Mouse (Mus musculus): ENCODE data around the gene Adcy5.

The Adcy5 gene

DNA sequence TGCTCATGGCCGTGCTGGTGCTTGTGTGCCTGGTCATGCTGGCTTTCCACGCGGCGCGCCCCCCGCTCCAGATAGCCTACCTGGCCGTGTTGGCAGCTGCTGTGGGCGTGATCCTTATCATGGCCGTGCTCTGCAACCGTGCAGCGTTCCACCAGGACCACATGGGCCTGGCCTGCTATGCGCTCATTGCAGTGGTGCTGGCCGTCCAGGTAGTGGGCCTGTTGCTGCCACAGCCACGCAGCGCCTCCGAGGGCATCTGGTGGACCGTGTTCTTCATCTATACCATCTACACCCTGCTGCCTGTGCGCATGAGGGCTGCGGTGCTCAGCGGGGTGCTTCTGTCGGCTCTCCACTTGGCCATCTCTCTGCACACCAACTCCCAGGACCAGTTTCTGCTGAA is 2.2 kb downstream of the Adcy5 start:
- DNase-seq, result no peak

DNA sequence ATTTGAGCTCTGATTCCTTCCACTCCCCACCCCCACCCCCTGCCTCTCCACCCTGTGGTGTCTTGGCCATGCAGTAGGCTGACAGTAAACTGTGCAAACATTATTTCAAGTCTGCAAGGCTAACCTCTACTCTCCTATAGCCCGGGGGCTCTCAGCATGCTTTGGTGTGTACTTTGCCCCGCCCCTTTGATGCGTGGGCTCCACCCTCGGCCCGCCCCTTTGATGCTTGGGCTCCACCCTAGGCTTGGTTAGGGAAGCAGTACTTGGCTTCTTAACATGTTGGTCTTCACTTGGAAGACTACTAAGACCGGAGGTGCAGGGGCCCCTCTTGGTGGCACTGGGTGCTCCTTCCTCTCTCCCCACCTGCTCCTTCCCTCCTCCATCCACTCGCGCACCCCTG is 4.9 kb downstream of the Adcy5 start:
- no peak for DNase-seq

DNA sequence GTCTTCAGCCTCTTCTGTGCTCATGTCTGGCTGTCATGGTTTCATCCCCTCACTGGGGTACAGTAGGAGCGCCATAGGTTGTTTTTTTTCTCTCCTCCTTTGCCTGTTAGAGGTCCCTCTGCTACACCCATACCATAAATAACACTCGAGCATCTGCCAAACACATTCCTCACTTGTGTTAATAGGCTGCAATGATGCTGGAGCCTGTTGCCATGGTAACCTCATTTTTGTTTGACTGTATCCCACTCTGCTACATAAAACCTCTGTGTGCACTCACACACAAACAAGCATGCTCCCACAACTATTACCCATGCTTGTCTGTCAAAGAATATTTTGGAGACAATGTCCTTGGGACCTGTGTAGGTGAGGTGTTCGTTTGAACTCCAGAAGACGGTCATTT is 5.3 kb downstream of the Adcy5 start:
- DNase-seq, result no peak

DNA sequence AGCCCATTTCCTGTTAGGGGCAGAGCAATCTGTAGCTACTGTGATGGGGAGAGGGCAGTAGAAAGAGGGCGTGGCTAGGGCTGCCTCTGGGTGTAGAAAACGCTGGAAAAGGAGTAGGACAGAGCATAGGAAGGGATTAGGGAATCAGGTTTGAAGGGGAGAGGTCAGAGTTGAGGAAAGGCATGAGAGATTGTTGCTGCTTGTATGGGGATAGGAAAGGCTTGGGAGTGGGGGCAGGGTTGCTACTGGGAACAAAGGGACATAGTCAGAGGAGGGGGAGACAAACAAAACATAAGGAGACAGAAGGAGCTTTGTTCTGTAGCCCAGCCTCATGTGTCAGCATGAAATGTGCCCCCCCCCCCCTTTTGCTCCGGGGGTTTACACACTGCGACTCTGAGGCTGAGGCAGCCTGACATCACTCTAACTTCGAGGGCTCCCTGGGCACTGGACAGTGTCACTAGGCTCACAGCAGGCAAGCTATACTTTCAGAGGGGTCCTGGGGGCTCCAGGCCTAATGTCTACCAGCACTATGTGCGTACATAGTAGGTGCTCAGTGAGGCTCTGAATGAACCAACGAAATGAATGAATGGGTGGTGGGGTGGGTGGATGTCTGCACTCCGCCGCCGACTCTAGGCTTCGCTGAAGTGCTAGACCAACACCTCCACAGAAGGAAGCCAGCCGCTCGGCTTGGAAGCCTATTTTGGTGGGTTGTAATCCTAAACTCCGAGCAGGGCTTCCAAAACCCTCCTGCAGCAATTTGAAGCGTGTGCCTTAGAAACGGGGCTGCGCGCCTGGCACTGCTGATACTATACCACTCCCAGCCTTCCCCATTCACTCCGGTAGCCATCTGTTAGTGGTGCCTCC is 9.9 kb downstream of the Adcy5 start:
- no peak for DNase-seq

DNA sequence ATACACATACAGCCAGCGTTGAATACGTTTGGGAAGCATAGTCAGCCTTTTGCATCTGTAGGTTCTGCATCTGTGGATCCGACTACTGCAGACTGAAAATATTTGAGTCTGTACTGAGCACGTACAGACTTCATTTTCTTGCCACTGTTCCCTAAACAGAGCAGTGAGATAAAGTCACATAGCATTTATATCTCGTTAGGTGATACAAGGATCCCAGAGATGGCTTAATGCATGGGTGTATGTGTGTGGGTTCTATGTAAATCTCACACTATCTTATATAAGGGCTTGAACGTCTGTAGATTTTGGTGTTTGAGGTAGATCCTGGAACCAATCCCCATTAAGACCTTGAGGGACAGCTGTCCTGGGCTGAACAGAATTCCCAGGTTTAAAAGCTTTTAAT is 10.7 kb downstream of the Adcy5 start:
- no peak for DNase-seq

DNA sequence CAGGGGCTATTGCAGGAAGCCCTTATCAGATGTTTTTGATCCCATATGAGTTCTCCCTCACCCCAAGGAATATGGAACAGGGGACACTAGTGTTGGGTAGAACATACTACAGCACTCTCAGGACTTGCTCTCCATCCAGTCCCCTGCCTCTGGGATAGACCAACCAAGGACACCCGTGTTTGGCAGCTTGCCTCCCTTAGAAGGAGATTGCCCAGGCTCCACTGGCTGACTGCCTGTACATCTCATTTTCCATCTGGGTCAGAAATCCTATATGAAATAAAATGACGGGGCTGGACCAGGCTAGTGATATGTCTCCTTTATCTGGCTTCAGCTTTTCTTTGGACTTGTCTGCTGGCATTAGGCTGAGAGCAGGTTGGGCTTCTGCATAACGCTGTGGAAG is 11.1 kb downstream of the Adcy5 start:
- no peak for DNase-seq

DNA sequence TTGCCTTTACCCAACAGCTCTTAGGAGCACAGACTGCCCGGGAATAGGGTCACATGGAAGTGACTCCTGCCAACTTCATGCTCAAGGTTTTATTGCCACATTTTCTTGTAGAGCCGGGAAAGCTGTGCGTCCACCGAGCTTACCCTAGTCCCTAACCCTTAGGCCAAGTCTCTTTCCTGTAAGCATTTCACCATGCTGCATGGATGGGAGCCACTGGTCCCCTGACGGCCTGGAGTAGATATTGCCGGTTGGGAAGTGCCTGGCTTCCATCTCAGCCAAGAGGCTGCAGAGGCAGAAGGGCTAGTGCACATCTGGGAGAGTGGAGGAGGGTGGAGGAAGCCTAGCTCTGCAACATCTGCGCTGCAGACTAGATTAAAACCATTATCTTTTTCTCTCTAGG is 14.8 kb downstream of the Adcy5 start:
- peak; percentile 14 for DNase-seq

DNA sequence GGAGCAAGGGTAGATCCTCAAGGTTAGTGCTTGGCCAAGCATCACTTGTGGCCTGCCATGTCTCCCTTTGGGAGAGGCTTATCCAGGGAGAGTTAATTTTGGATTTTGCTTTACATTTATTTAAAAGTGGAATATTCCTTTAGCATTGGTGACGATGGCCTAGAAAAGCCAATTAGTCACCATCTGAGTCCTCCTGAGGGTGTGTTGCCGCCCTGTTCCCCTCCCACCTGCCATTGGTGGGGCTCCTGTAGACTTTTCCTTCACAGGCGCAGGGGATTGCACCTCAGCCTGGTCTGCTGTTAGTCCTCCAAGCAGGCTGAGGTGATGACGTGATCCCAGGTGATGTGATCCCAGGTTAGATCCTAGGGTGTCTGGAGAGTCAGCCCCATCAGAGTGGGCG is 17.5 kb downstream of the Adcy5 start:
- DNase-seq, result no peak

DNA sequence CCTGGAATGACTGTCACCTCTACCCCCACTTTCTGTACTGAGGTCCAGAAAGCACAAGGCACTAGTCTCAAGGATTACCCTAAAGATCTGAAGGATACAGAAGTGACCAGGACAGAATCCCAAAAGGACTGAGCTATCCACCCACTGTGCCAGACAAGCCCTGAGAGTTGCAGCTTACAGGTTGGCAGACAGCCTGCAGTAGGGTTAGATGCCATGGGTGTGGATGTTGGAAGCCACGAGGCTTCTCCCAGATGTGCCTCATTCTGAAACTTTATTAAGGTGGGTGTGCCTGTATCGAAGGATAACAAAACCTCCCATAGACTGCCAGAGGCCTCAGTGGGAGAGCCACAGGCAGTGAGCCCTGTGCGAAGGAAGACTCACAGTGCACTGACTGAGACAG is 23.8 kb downstream of the Adcy5 start:
- DNase-seq, result no peak

DNA sequence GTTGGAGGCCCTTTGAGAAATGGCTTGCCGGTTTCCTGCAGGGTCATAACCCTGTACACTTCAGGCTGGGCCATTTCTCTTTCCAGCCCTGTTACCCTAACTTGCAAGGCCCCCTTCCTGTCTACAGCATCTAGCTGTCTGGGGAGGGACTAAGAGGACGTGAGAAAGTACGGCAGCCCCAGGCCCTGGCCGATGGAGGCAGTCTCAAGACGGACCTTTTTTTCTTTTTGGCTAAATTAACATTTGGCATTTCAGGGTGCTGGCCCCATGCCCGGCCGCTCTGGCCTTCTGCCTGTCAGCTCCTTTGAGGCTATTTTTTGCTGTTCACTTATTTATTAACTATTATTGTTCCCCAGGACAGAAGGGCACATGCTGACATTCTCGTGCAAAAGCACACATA is 24.4 kb downstream of the Adcy5 start:
- DNase-seq, result peak; percentile 71

DNA sequence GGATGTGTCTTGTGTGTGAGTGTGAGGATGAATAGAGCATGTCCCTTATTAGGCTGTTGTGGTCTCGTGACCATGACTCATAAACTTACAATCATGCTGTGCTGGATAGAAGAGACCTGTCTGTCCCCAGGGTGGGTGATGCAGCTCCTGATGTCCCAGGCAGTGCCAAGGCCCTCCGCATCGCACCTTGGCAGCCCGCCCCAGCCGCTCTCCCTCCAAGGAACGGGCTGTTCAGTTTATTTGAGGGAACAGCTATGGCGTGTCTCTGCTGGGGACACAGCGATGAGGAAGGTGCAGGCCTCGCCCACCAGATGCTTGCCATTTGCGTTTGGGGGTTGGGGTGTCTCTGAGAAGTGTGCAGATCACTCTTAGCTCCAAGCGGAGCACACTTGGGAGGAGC is 28.5 kb downstream of the Adcy5 start:
- no peak for DNase-seq

DNA sequence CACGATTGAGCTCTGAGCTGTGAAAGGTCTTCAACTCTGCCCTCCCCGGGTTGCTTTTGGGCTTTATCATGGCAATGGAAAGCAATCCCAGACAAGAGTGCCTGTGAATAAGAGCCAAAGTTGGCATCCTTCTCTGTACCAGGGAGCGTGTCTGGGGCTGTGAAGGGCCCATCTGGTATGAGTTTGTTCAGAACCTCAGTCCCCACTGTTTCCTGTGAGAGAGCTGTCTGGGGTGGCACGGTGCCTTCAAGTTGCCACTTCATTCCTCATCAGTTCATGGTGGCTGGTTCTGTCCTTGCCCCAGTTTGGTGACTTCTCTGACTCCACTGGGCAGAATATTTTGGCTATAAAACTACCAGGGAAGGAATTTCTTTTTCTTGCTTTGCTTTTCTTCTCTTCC is 33.4 kb downstream of the Adcy5 start:
- no peak for DNase-seq

DNA sequence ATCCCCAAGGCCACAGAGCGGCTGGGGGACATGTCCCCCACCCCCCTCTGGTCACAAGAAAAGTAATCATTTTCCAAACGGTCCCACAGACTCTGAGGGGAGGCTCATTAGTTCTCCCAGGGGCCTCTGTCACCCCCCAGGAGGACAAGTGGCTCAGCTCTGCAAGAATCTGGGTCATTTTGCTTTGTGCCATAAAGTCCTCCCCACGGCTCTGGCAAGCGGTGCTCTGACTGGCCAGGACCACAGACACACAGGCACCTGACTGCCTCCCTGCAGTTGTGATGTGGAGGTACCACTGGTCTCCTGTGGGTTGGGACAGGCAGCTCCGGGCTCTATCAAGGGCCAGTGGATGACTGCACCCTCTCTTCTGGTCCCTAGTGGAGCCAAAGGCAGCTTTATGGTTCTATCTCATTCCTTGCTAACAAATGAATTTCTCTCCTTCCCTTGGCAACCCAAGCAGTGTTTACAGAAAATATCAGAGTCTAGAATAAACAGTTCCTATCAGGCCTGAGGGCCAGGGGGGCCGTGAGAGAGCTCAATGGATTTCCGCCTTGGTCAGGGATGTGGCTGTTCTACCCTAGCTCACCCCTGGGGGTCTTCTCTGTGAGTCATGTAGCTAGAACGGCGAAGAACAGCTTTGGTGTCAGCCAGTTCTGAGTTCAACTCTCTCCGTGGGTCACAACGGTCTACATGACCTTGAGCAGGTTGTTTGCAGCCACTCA is 34.9 kb downstream of the Adcy5 start:
- DNase-seq, result no peak

DNA sequence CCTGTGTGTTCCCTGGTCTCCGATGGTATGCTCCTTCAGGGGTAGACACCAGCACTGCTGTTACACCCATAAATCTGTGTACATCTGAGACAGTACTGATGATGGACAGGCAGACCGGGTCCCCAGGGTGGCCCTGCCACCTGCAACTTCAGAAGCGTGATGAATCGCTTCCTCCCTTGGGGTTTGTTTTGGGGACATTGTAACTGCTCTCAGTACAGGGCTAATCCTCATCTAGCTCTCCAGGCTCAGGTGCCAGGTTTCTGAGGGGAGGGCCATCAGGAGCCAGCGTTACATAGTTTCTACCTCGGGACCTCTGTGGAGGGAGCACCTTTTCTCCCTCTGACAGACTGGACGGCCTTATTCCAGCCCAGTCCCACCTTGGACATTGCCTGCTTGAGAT is 36.1 kb downstream of the Adcy5 start:
- DNase-seq, result no peak

DNA sequence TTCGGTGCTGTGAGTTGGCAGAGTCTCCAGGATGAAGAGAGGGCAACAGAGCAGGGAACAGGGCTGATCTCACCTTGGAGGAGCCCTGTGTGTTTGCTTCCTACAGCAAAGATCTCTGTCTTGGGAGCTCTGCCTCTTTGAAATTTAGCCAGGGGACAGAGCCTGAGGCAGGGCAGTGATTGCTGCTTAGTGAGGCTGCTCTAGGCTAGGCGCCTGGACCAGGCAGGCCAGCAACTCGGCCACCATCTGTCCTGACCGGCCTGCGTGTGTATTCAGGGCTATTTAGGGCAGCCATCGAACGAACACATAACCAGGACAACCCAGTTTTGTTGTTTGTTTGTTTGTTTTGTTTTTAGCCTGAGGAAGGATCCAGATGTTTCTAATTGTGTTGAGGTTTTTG is 36.6 kb downstream of the Adcy5 start:
- no peak for DNase-seq

DNA sequence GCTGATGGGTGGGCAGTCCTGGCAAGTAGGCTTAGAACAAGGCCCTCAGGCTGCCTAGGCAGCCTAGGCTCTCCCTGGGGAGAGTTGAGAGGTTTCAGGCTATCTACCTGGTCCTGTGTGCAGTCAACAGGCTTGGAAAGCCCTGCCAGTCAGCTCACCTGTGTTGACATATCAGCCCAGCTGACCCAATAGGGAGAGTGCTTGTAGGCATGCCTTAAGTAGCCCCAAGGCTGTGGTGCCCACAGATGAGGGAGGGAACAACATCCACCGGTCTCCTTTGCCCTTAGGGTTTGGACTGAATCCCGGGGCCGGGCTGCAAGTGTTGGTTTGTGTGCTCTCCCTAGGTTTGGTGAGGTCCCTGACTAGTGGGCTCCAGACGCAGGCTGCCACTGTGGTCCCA is 37.8 kb downstream of the Adcy5 start:
- DNase-seq, result no peak

DNA sequence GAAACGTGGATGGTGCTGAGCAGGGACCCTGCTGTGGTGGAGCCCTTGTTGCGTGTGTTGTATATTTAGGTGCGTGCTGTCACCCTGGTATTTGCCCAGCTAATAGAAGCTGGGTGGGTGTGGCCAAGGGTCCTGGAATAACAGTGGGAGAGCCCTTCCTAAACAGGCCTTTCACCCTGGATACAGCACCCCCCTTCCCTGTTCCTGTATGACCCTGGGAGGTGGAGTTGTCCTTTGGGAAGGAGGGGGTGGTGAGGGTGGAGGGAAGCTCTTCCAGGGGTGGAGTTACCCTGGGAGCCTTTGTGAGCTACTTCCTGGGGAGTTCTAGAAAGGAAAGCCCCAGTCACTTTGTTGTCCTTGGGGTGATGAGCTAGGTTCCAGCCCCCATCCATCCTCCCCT is 38.7 kb downstream of the Adcy5 start:
- no peak for DNase-seq

DNA sequence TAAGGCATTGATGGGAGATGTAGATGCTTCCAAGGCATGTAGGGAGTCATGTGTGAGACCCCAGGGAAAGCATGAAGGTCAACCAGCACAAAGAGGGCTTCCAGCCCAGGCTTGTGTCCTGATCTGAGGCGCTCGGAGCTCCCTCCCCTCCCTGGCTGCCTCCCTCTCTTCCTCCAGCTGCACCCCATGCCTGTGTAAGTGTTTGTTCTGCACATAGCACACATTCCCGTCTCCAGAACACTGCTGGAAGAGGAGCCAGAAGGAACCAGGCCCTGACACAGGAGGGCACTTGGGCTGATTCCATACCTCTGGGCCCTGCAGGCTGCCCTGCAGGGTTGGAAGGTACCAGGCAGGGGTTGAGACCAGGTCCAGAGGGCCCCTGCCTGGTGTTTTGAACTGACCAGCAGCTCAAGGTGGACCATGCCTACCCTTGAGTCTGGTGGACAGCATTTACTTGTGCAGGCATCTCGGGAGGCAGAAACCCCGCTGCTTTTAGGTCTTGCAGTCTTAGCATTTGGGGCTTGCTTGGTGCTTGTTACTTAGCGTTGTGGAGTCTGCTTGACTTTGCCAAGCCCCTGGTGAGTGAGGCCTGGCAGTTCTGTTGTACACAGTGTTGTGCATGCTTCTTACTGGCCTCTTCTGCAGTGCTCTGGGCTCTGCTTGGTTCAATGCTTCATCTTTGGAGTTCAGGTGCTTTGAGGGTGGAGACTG is 45.2 kb downstream of the Adcy5 start:
- DNase-seq, result no peak

DNA sequence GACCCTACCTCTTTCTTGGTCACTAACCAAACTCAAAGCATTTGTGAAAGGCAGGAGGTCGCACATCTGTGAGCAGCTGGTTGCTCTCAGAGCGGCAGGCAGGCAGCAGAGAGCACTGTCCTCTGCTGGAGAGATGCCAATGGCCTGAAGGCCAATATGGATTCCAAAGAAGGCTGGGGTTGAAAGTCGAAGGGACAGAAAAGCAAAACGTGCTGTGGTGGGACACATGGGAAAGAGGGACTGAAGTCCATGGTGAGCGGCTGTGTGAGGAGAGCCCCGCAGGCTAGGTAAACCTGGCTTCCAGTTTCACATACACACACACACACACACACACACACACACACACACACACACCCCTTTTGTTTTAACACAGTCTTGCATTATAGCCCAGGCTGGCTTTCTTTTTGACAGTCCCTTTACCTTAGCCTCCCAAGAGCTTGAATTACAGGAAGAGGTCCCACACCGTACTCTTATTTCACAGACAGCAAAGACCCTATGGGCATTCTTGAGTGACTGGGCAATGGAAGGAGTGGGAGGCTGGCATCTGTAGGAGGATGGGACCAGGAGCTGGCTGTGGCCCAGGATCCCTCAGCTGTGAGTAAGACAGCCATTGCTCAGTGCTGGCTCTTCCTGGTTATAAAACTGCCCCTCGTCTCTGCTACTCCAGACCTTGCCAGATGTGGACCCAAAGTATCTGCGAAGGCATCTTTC is 45.9 kb downstream of the Adcy5 start:
- DNase-seq, result no peak

DNA sequence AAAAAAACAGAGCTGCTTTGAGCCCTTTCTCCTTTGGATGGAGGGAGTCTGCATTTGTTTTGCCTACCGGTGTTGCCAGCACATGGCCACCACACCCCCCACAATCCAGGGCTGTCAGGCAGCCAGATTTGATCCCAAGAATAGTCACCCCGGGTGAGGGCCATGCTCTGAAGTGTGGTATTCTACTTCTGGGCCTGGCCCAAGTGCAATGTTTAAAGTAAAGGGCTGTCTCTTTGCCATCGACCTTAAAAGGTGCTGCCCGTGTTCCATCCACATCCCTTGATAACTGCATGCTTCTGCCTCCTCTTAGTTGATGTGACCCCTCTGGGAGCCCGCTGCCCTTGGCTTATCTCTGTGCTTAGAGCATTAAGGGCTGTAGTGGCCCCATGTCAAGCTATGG is 46.6 kb downstream of the Adcy5 start:
- no peak for DNase-seq

DNA sequence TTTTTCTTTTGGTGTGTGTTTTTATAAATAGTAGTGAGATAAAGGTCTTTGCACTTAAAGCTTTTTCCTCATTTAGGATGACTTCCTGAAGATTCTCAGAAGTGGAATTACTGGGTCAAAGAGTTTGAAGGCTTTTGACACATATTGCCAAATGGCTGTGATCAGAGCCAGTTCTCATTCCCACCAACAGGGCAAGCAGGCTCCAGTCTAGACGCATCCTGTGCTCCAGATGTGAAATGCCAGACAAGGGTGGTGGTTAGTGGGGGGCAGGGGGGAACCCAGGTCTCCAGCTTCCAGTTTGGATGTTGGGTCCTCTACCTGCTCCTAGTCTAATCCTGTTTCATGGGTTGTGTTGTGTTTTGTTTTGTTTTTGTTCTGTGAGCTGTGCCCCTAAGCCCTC is 48.8 kb downstream of the Adcy5 start:
- no peak for DNase-seq

DNA sequence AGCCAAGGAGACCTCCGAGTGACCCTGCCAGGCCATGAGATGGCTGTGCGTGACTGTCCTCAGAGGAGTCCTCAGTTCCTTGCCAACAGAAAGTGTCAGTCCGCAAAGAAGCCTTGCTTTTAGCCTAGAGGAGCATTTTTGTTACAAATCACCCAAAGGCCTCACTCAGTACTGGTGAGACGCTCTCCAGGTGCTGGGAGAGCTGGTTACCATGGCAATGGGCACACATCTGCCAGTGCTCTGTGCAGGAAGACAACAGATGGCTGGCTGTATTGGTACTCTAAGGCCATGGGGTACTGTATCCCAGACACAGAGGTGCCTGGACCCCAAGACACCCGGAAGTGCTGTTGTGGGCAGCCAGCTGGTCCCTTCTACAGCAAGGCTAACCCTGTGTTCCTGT is 51.0 kb downstream of the Adcy5 start:
- no peak for DNase-seq

DNA sequence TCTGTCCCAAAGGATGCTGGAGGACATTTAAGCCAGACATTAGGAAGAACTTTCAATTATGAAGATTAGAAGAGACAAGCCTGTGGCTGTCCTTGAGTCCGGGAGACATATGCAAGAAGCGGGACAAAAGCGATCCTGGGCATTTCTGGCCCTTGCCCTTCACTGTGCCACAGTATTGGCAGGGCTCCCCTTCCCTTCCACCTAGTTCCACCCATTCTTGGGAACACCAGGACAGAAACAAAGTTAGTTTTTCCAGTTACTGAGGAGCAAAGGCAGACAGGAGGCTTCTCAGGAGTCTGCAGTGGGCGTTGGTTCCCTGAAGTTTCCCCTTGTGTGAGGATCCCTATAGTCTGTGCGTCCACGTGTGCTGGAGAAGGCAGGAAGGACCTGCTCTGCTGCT is 51.7 kb downstream of the Adcy5 start:
- DNase-seq, result no peak
